Mouse (Mus musculus): Measurements from ENCODE around the gene Bsdc1. TPM values are rescaled to one million over a fixed set of nuclear protein-coding genes. Genes with fewer than 3 reads are reported as not detected.

Bsdc1 gene
- total and polyA plus RNA-seq, 2 experiments, result 14.5 to 22.1 TPM

DNA sequence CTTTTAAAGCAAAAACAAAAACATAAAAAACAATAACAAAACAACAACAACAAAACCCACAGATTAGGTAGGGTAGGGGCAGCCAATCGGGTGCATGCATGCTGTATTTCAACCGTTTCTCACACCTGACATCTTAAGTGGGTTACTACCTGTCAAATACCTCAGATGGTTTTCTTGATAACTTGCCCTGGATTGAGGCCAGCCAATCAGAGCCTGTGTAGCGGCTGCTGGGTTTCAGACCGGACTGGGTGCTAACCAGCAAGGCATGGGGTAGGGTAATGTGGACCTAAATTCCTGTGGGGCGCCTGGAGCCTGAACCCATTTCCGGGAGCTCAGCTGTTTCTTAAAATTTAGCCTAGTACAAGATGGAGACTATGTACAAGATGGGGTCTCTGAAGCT, 20.2 kb upstream of the Bsdc1 start:
- Histone ChIP-seq H3K27ac (replicated peaks; ENCODE audit: insufficient read depth, low read depth, low read length) (no peak overlapping the region), H3K27me3 (ENCODE audit: control insufficient read depth, insufficient read depth, low read length) (peaks cover 4% of the 10 kb centered on the region; the same call in 1 of the 2 replicates), H3K79me2 (ENCODE audit: control insufficient read depth, insufficient read depth, low read length) (no peaks in the 10 kb centered on the region), H3K4me1 (ENCODE audit: control insufficient read depth, insufficient read depth, low read length) (no peaks in the 10 kb centered on the region), H3K36me3 (ENCODE audit: control insufficient read depth, insufficient read depth, low read length) (no peaks in the 10 kb centered on the region), H3K9ac (ENCODE audit: low read depth, low read length) (no peak overlapping the region), H3K4me3 (ENCODE audit: insufficient read depth, low read depth, low read length) (no peak overlapping the region)
- TF ChIP-seq POLR2A (IDR thresholded peaks at IDR 0.05; ENCODE audit: extremely low read depth, insufficient read depth, low read length) (no peak), CTCF (IDR thresholded peaks at IDR 0.05; ENCODE audit: low read depth, low read length) (no peak)
- no peak for DNase-seq (ENCODE audit: extremely low read depth, low read depth, low spot score)
- 36% methylated on average over 6 of the region's 6 CpGs for WGBS

DNA sequence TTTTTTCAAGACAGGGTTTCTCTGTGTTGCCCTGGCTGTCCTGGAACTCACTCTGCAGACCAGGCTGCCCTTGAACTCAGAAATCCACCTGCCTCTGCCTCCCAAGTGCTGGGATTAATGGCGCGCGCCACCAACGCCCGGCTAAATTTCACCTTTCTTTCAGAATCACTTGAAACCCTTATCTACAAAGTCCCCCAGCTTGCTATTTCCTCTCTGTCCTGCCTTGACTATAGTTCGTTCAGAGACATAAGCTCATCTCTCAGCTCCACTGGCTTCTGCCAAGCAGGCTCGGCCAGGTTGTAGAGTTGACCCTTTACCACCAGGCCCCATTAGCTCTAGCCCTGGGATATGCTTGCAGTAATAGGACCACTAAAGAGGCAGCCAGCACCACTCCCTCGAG, 14.0 kb upstream of the Bsdc1 start:
- H3K9ac ChIP-seq (ENCODE audit: low read depth, low read length), result no peak overlapping the region
- H3K27ac ChIP-seq (replicated peaks; ENCODE audit: insufficient read depth, low read depth, low read length), result no peak overlapping the region
- no peaks in the 10 kb centered on the region; the same call in 1 of the 2 replicates for H3K4me1 ChIP-seq (ENCODE audit: control insufficient read depth, insufficient read depth, low read length)
- H3K4me3 ChIP-seq (ENCODE audit: insufficient read depth, low read depth, low read length), result no peak overlapping the region
- WGBS, result 86% methylated on average over 8 of the region's 8 CpGs
- no peaks in the 10 kb centered on the region; the same call in 1 of the 2 replicates for H3K27me3 ChIP-seq (ENCODE audit: control insufficient read depth, insufficient read depth, low read length)
- no peaks in the 10 kb centered on the region for H3K79me2 ChIP-seq (ENCODE audit: control insufficient read depth, insufficient read depth, low read length)
- H3K36me3 ChIP-seq (ENCODE audit: control insufficient read depth, insufficient read depth, low read length), result no peaks in the 10 kb centered on the region
- DNase-seq (ENCODE audit: extremely low read depth, low read depth, low spot score), result no peak
- TF ChIP-seq CTCF (IDR thresholded peaks at IDR 0.05; ENCODE audit: low read depth, low read length) (no peak), POLR2A (IDR thresholded peaks at IDR 0.05; ENCODE audit: extremely low read depth, insufficient read depth, low read length) (no peak)

- WGBS, result 81% methylated on average over 11 of the region's 11 CpGs
- no peak for TF ChIP-seq CTCF (IDR thresholded peaks at IDR 0.05; ENCODE audit: low read depth, low read length)
- no peak for TF ChIP-seq POLR2A (IDR thresholded peaks at IDR 0.05; ENCODE audit: extremely low read depth, insufficient read depth, low read length)
- Histone ChIP-seq H3K9ac (ENCODE audit: low read depth, low read length) (no peak overlapping the region), H3K4me1 (ENCODE audit: control insufficient read depth, insufficient read depth, low read length) (no peaks in the 10 kb centered on the region; the same call in 1 of the 2 replicates), H3K79me2 (ENCODE audit: control insufficient read depth, insufficient read depth, low read length) (no peaks in the 10 kb centered on the region), H3K36me3 (ENCODE audit: control insufficient read depth, insufficient read depth, low read length) (no peaks in the 10 kb centered on the region), H3K27ac (replicated peaks; ENCODE audit: insufficient read depth, low read depth, low read length) (no peak overlapping the region), H3K27me3 (ENCODE audit: control insufficient read depth, insufficient read depth, low read length) (no peaks in the 10 kb centered on the region; the same call in 1 of the 2 replicates), H3K4me3 (ENCODE audit: insufficient read depth, low read depth, low read length) (no peak overlapping the region)
- DNase-seq (ENCODE audit: extremely low read depth, low read depth, low spot score), result no peak
Measured at GRCm38 (mm10) chr4:129447778-129448563, 13.4 kb upstream of the Bsdc1 start.

DNA sequence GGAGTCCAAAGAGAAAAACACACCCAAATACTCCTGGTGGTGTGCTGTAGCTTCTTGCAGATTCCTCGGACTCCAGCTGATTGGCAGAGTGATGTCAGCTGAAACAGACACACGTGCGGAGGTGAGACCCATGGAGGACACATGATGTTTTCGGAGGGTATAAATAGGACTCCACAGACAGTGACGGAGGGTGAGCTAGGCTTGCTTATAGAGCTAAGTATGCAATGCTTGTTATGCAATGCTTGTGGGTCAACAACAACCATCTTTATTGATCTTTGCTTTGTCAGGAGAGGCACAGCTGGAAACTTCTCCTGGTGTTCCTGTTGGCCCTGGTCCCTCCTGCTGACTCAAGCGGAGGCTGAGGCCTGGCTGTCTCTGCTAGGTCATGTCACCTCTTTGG, 12.7 kb upstream of the Bsdc1 start:
- Histone ChIP-seq H3K79me2 (ENCODE audit: control insufficient read depth, insufficient read depth, low read length) (no peaks in the 10 kb centered on the region), H3K27me3 (ENCODE audit: control insufficient read depth, insufficient read depth, low read length) (no peaks in the 10 kb centered on the region; the same call in 1 of the 2 replicates), H3K4me1 (ENCODE audit: control insufficient read depth, insufficient read depth, low read length) (no peaks in the 10 kb centered on the region; the same call in 1 of the 2 replicates), H3K27ac (replicated peaks; ENCODE audit: insufficient read depth, low read depth, low read length) (no peak overlapping the region), H3K36me3 (ENCODE audit: control insufficient read depth, insufficient read depth, low read length) (no peaks in the 10 kb centered on the region), H3K9ac (ENCODE audit: low read depth, low read length) (no peak overlapping the region), H3K4me3 (ENCODE audit: insufficient read depth, low read depth, low read length) (no peak overlapping the region)
- WGBS, result 46% methylated on average over 6 of the region's 6 CpGs
- TF ChIP-seq POLR2A (IDR thresholded peaks at IDR 0.05; ENCODE audit: extremely low read depth, insufficient read depth, low read length), result no peak
- no peak for TF ChIP-seq CTCF (IDR thresholded peaks at IDR 0.05; ENCODE audit: low read depth, low read length)
- DNase-seq (ENCODE audit: extremely low read depth, low read depth, low spot score), result peak; percentile 82

DNA sequence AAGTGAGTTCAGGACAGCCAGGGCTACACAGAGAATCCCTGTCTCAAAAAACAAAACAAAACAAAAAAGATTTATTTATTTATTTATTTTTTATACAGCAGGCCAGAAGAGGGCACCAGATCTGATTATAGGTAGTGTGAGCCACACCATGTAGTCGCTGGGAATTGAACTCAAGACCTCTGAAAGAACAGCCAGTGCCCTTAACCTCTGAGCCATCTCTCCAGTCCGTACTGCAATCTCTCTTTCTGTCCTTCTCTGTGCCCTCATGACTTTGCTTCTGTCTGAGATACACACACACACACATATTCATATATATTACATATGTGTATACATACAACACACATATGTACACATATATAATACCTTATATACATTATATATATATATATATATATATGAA, 10.5 kb upstream of the Bsdc1 start:
- WGBS, result 63% methylated on average over 2 of the region's 2 CpGs
- TF ChIP-seq POLR2A (IDR thresholded peaks at IDR 0.05; ENCODE audit: extremely low read depth, insufficient read depth, low read length) (no peak), CTCF (IDR thresholded peaks at IDR 0.05; ENCODE audit: low read depth, low read length) (no peak)
- no peak overlapping the region for H3K9ac ChIP-seq (ENCODE audit: low read depth, low read length)
- H3K27me3 ChIP-seq (ENCODE audit: control insufficient read depth, insufficient read depth, low read length), result no peaks in the 10 kb centered on the region
- H3K79me2 ChIP-seq (ENCODE audit: control insufficient read depth, insufficient read depth, low read length), result no peaks in the 10 kb centered on the region
- DNase-seq (ENCODE audit: extremely low read depth, low read depth, low spot score), result no peak
- no peaks in the 10 kb centered on the region for H3K36me3 ChIP-seq (ENCODE audit: control insufficient read depth, insufficient read depth, low read length)
- H3K4me3 ChIP-seq (ENCODE audit: insufficient read depth, low read depth, low read length), result no peak overlapping the region
- no peaks in the 10 kb centered on the region; the same call in 1 of the 2 replicates for H3K4me1 ChIP-seq (ENCODE audit: control insufficient read depth, insufficient read depth, low read length)
- no peak overlapping the region for H3K27ac ChIP-seq (replicated peaks; ENCODE audit: insufficient read depth, low read depth, low read length)
